Mouse (Mus musculus): ENCODE measurements around the gene Zfp865. TPM values are rescaled to one million over a fixed set of nuclear protein-coding genes. Genes with fewer than 3 reads are reported as not detected.
"Not testable (repeated sequence)": the region's sequence is repeated elsewhere in the genome, so short reads cannot be mapped to it uniquely, and the experiment has no call there.

Zfp865 gene
- polyA plus RNA-seq, 1 experiment from 2014 or later, result 1.3 TPM

GRCm38 (mm10) chr7:5016920-5017319 lies 3.3 kb upstream of the Zfp865 start:
- 90% methylated on average over 2 of the region's 2 CpGs for WGBS (ENCODE audit: insufficient replicate concordance)
- H3K9ac ChIP-seq, result no peak overlapping the region
- no peaks in the 10 kb centered on the region for H3K27me3 ChIP-seq
- H3K36me3 ChIP-seq (replicated peaks), result peaks cover 30% of the 10 kb centered on the region
- no peak overlapping the region for H3K27ac ChIP-seq (replicated peaks)
- no peak overlapping the region for H3K4me3 ChIP-seq (replicated peaks)
- H3K4me1 ChIP-seq (replicated peaks), result peaks cover 50% of the 10 kb centered on the region
- H3K9me3 ChIP-seq (replicated peaks), result no peaks in the 10 kb centered on the region
- no peak overlapping the region for H3K4me2 ChIP-seq
- ATAC-seq (ENCODE audit: insufficient read depth), result no peak

GRCm38 (mm10) chr7:5017352-5017751 lies 2.8 kb upstream of the Zfp865 start:
- no peak overlapping the region for H3K9ac ChIP-seq
- H3K36me3 ChIP-seq (replicated peaks), result peaks cover 28% of the 10 kb centered on the region
- H3K9me3 ChIP-seq (replicated peaks), result no peaks in the 10 kb centered on the region
- H3K4me3 ChIP-seq (replicated peaks), result no peak overlapping the region
- peaks cover 55% of the 10 kb centered on the region for H3K4me1 ChIP-seq (replicated peaks)
- no peak overlapping the region for H3K4me2 ChIP-seq
- H3K27me3 ChIP-seq, result no peaks in the 10 kb centered on the region
- ATAC-seq (ENCODE audit: insufficient read depth), result no peak
- 82% methylated on average over 16 of the region's 16 CpGs for WGBS (ENCODE audit: insufficient replicate concordance)
- no peak overlapping the region for H3K27ac ChIP-seq (replicated peaks)

GRCm38 (mm10) chr7:5017931-5018330 lies 2.2 kb upstream of the Zfp865 start:
- no peak for ATAC-seq (ENCODE audit: insufficient read depth)
- H3K4me1 ChIP-seq (replicated peaks), result peaks cover 57% of the 10 kb centered on the region
- H3K4me3 ChIP-seq (replicated peaks), result no peak overlapping the region
- no peak overlapping the region for H3K4me2 ChIP-seq
- H3K36me3 ChIP-seq (replicated peaks), result peaks cover 28% of the 10 kb centered on the region
- H3K27ac ChIP-seq (replicated peaks), result no peak overlapping the region
- no peak overlapping the region for H3K9ac ChIP-seq
- no peaks in the 10 kb centered on the region for H3K9me3 ChIP-seq (replicated peaks)
- H3K27me3 ChIP-seq, result no peaks in the 10 kb centered on the region
- WGBS (ENCODE audit: insufficient replicate concordance), result 90% methylated on average over 21 of the region's 21 CpGs

- H3K4me2 ChIP-seq, result peak overlapping the region; percentile 78
- not testable (repeated sequence) for H3K27me3 ChIP-seq; ATAC-seq (ENCODE audit: insufficient read depth); H3K9me3 ChIP-seq (replicated peaks)
- peaks cover 45% of the 10 kb centered on the region for H3K4me1 ChIP-seq (replicated peaks)
- peak overlapping the region; percentile 81 for H3K4me3 ChIP-seq (replicated peaks)
- H3K9ac ChIP-seq, result peak overlapping the region; percentile 94; the same call in 1 of the 2 replicates
- H3K27ac ChIP-seq (replicated peaks), result peak overlapping the region; percentile 94
- H3K36me3 ChIP-seq (replicated peaks), result peaks cover 36% of the 10 kb centered on the region
- 20% methylated on average over 8 of the region's 8 CpGs for WGBS (ENCODE audit: insufficient replicate concordance)
These were observed 600 bp upstream of the Zfp865 start for GRCm38 (mm10) chr7:5019576-5019975.

GRCm38 (mm10) chr7:5020685-5021084 lies 509 bp downstream of the Zfp865 start:
- peak overlapping the region; percentile 78 for H3K4me2 ChIP-seq
- H3K4me3 ChIP-seq (replicated peaks), result peak overlapping the region; percentile 81
- no peaks in the 10 kb centered on the region for H3K9me3 ChIP-seq (replicated peaks)
- peak overlapping the region; percentile 94 for H3K27ac ChIP-seq (replicated peaks)
- peak overlapping the region; percentile 94 for H3K9ac ChIP-seq
- H3K27me3 ChIP-seq, result no peaks in the 10 kb centered on the region
- H3K4me1 ChIP-seq (replicated peaks), result peaks cover 43% of the 10 kb centered on the region
- peaks cover 42% of the 10 kb centered on the region for H3K36me3 ChIP-seq (replicated peaks)
- ATAC-seq (ENCODE audit: insufficient read depth), result peak; percentile 23
- WGBS (ENCODE audit: insufficient replicate concordance), result under 1% methylated on average over 15 of the region's 15 CpGs

- peaks cover 38% of the 10 kb centered on the region for H3K4me1 ChIP-seq (replicated peaks)
- peak overlapping the region; percentile 81 for H3K4me3 ChIP-seq (replicated peaks)
- H3K27ac ChIP-seq (replicated peaks), result peak overlapping the region; percentile 94
- ATAC-seq (ENCODE audit: insufficient read depth), result no peak
- H3K9ac ChIP-seq, result peak overlapping the region; percentile 94
- no peaks in the 10 kb centered on the region for H3K27me3 ChIP-seq
- no peaks in the 10 kb centered on the region for H3K9me3 ChIP-seq (replicated peaks)
- WGBS (ENCODE audit: insufficient replicate concordance), result 43% methylated on average over 5 of the region's 5 CpGs
- H3K4me2 ChIP-seq, result peak overlapping the region; percentile 78
- H3K36me3 ChIP-seq (replicated peaks), result peaks cover 46% of the 10 kb centered on the region
These were observed 1.0 kb downstream of the Zfp865 start for GRCm38 (mm10) chr7:5021197-5021596.

- H3K9ac ChIP-seq, result no peak overlapping the region
- H3K36me3 ChIP-seq (replicated peaks), result peaks cover 79% of the 10 kb centered on the region
- H3K4me3 ChIP-seq (replicated peaks), result no peak overlapping the region
- H3K4me1 ChIP-seq (replicated peaks), result no peaks in the 10 kb centered on the region
- H3K27me3 ChIP-seq, result no peaks in the 10 kb centered on the region
- peaks cover 28% of the 10 kb centered on the region for H3K9me3 ChIP-seq (replicated peaks)
- WGBS (ENCODE audit: insufficient replicate concordance), result 88% methylated on average over 22 of the region's 22 CpGs
- H3K27ac ChIP-seq (replicated peaks), result no peak overlapping the region
- ATAC-seq (ENCODE audit: insufficient read depth), result no peak
- H3K4me2 ChIP-seq, result no peak overlapping the region
These were observed 9.4 kb downstream of the Zfp865 start for GRCm38 (mm10) chr7:5029543-5029942.

GRCm38 (mm10) chr7:5029946-5030345 lies 9.8 kb downstream of the Zfp865 start:
- Histone ChIP-seq H3K36me3 (replicated peaks) (peaks cover 80% of the 10 kb centered on the region), H3K27me3 (no peaks in the 10 kb centered on the region), H3K4me3 (replicated peaks) (no peak overlapping the region), H3K4me1 (replicated peaks) (no peaks in the 10 kb centered on the region), H3K9me3 (replicated peaks) (peaks cover 28% of the 10 kb centered on the region), H3K9ac (no peak overlapping the region), H3K27ac (replicated peaks) (no peak overlapping the region), H3K4me2 (no peak overlapping the region)
- ATAC-seq (ENCODE audit: insufficient read depth), result no peak
- 90% methylated on average over 21 of the region's 21 CpGs for WGBS (ENCODE audit: insufficient replicate concordance)

GRCm38 (mm10) chr7:5030554-5031275 lies 10.5 kb downstream of the Zfp865 start:
- no peak overlapping the region for H3K4me2 ChIP-seq
- 90% methylated on average over 63 of the region's 63 CpGs for WGBS (ENCODE audit: insufficient replicate concordance)
- H3K27ac ChIP-seq (replicated peaks), result no peak overlapping the region
- no peaks in the 10 kb centered on the region for H3K27me3 ChIP-seq
- H3K4me1 ChIP-seq (replicated peaks), result no peaks in the 10 kb centered on the region
- no peak overlapping the region for H3K9ac ChIP-seq
- H3K36me3 ChIP-seq (replicated peaks), result peaks cover 81% of the 10 kb centered on the region
- H3K4me3 ChIP-seq (replicated peaks), result no peak overlapping the region
- ATAC-seq (ENCODE audit: insufficient read depth), result no peak
- peaks cover 28% of the 10 kb centered on the region for H3K9me3 ChIP-seq (replicated peaks)

- Histone ChIP-seq H3K9me3 (replicated peaks) (peaks cover 28% of the 10 kb centered on the region), H3K27ac (replicated peaks) (no peak overlapping the region), H3K4me1 (replicated peaks) (no peaks in the 10 kb centered on the region), H3K4me2 (no peak overlapping the region), H3K27me3 (no peaks in the 10 kb centered on the region), H3K36me3 (replicated peaks) (peaks cover 76% of the 10 kb centered on the region), H3K9ac (no peak overlapping the region), H3K4me3 (replicated peaks) (no peak overlapping the region)
- 90% methylated on average over 46 of the region's 46 CpGs for WGBS (ENCODE audit: insufficient replicate concordance)
- no peak for ATAC-seq (ENCODE audit: insufficient read depth)
These were observed 11.3 kb downstream of the Zfp865 start for GRCm38 (mm10) chr7:5031496-5031895.

- Histone ChIP-seq H3K4me2 (no peak within 1 kb of the TSS), H3K9me3 (replicated peaks) (peaks cover 28% of the 10 kb centered on the region), H3K4me1 (replicated peaks) (peaks cover 17% of the 10 kb centered on the region), H3K4me3 (replicated peaks) (no peak within 1 kb of the TSS), H3K27me3 (no peaks in the 10 kb centered on the region), H3K27ac (replicated peaks) (no peak within 1 kb of the TSS), H3K9ac (no peak within 1 kb of the TSS), H3K36me3 (replicated peaks) (peaks cover 60% of the 10 kb centered on the region)
- ATAC-seq (ENCODE audit: insufficient read depth), result no peak
- WGBS (ENCODE audit: insufficient replicate concordance), result 69% methylated on average over 3 of the region's 3 CpGs
These were observed 13.6 kb downstream of the Zfp865 start, which contains the start of gene 4632433K11Rik for GRCm38 (mm10) chr7:5033818-5034217. TSS of gene 4632433K11Rik (plus strand) at chr7:5034118.

- H3K9ac ChIP-seq, result no peak overlapping the region
- H3K4me3 ChIP-seq (replicated peaks), result no peak overlapping the region
- no peaks in the 10 kb centered on the region for H3K27me3 ChIP-seq
- ATAC-seq (ENCODE audit: insufficient read depth), result no peak
- peaks cover 9% of the 10 kb centered on the region for H3K9me3 ChIP-seq (replicated peaks)
- H3K4me1 ChIP-seq (replicated peaks), result peaks cover 23% of the 10 kb centered on the region
- no peak overlapping the region for H3K4me2 ChIP-seq
- H3K36me3 ChIP-seq (replicated peaks), result peaks cover 42% of the 10 kb centered on the region
- WGBS (ENCODE audit: insufficient replicate concordance), result 89% methylated on average over 17 of the region's 17 CpGs
- no peak overlapping the region for H3K27ac ChIP-seq (replicated peaks)
These were observed 15.5 kb downstream of the Zfp865 start for GRCm38 (mm10) chr7:5035628-5036027.
